Mouse (Mus musculus): ENCODE measurements at regions not wholly inside any gene's neighbourhood (a gene's known extent, or its start where the extent isn't known, plus 50 kb on each side); places are given as distances from the start of the nearest gene placed in this dataset.

DNA sequence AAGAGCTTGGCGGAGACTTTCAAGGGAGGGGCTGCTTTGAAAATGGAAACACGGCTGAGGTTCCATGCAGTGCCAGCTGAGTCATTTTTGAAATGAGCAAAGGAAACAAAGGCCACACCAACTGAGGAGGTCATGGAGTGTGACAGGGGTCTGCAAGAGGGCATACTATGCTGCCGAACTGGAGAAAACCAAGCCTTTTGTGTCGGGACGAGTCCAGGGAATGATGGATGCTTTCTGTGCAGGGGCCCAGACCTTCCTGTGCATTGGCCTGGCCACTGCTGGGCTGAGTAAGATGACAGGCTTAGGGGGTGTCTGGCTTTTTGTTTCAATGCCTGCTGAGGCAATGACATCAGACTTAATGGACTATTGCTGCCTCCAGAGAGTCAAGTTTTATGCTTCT lies 203.8 kb upstream of the Ubash3b start:
- no peak for DNase-seq

DNA sequence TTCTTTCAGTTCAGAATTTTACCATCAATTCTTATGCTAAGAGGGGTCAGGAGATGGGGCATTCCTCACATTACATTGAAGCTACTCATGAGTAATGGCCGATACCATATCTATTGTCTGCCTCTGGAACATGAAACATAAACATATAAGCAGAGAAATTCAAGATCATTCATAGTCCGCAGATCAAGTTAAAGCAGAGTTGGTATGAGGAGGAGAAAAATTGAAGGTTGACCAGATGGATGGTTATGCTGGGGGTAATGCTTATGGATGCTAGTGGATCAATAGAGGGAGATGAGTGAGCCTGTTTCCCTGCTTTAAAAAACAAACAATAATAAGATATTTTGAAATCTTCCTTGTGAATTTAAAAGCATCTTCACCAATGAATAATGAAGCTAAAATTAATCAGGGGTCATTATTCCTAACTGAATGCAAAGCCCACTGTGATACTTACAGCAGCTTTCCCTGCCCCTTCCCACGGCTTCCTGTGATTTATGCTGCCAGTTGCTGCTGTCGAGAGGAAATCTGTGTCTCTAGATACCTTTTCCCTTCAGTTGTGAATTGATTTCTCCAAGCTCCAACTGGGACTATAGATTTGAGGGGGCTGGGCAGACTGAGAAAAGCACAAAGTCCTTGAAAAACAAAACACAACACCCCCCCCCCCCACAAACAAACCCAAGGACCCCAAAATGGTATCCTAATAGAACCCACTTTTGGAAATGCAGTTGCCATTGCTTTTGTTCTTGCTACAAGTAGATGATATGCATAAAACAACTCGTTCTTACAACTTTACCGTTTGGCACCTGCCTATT lies 203.1 kb upstream of the Ubash3b start:
- no peak for DNase-seq

DNA sequence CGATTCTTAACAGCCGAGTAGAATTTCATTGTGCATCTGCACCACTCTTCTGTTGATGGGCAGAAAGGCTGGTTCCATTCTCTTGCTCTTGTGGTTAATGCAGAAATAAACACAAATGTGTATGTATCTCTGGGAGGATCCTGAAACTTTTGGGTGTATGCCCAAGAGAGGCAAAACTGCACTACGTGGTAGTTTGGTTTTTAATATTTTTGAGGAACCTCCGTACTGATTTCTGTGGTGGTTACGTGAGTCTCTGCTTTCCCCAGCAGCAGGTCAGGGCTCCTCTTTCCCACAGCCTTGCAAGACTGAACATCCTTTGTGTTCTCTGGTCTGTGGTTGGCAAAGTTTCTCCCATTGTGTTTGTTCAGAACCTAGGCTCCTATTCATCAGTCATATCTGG lies 198.9 kb upstream of the Ubash3b start:
- DNase-seq: no peak

- DNase-seq: no peak
Measured at GRCm38 (mm10) chr9:41359286-41359685, 197.8 kb upstream of the Ubash3b start.

DNA sequence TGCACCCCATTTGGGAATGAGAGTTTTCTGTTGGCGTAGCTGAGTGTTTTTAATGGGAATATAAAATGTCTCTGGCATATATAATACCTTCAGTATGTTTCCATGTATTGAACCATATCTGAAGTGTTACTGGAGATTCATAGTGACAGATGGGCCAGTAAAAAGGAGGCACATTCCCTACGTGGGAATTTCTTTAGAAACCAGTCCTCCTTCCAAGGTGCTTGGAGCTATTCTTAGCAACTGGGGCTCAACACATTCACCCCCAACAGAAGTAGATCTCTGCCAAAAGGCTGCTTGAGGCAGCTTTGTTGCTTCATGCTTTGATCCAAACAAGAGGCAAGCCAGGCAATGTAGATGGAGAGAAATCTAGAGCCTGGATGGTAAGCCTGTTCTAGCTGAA lies 183.8 kb upstream of the Ubash3b start:
- no peak for DNase-seq

DNA sequence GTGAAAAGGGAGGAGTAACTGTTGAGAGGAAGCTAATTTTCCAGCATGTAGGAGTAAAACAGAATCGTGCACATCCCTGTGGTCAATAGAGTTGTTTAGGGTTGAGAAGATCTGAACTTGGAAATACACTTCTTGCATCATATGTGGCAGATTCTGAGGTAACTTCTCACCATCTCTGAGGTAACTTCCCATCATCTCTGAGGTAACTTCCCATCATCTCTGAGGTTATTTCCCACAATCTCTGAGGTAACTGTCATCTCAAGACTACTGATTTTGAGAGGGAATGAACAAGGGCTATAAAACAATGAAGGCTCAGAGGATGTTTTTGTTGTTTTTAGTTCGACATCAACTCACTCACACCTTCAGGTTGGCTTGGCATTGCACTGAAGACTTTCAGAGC lies 175.9 kb upstream of the Ubash3b start:
- DNase-seq: no peak

GRCm38 (mm10) chr9:41336801-41337200 lies 175.3 kb upstream of the Ubash3b start:
- no peak for DNase-seq

DNA sequence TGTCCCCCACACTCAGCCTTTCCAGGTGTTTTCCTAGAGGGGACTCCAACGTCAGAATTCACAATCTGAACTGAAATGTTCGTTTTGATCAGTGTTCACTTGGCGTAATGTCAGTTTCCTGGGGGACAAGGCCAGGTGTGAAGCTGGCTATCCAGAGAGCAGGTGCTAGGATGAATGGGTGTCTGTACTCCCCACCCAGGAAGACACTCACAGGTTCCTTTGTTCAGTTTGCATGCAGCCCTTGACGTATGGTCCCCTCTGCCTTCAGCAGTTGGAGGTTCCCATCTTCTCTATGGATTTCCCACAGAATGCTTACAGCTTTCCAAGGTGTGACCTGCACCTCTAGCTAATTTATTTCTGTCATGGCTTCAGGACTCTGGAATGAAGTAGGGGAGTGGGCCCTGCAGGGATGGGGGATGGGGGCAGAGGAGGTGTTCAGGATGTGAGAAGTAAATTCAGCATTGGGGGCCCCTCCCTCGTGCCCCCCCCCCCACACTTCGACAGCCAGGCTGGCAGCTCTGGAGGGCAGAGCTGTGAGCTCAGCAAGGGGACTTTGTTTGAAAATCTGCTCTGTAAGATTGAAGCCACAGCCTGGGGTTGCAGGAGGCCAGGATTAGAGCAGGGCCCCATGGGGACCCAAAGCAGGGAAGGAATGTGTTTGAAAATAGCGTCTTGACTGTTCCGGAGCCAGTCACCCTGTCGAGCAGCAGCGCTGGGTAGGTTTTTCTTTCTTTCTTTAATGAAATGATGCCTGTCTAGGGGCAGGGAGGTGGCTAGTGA lies 173.2 kb upstream of the Ubash3b start:
- DNase-seq: no peak

DNA sequence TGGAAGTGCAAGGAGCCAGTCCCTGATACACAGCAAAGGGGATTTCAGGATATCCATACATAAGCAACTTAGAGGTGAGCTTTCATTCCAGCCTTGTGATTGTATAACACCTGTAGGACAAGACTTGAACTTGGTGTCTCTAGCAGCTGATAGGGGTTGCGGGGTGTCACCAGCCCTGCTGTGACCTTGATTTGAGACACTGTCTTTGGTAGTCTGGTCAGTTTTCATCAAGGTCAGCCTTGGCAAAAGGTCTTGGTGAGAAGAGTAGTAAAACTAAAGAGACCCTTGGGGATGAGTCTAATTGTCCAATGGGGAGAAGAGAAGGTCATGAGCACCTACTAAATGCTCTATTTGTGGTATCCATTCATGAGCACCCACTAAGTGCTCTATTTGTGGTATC lies 172.0 kb upstream of the Ubash3b start:
- no peak for DNase-seq

GRCm38 (mm10) chr9:41328959-41329358 lies 167.5 kb upstream of the Ubash3b start:
- DNase-seq: no peak

DNA sequence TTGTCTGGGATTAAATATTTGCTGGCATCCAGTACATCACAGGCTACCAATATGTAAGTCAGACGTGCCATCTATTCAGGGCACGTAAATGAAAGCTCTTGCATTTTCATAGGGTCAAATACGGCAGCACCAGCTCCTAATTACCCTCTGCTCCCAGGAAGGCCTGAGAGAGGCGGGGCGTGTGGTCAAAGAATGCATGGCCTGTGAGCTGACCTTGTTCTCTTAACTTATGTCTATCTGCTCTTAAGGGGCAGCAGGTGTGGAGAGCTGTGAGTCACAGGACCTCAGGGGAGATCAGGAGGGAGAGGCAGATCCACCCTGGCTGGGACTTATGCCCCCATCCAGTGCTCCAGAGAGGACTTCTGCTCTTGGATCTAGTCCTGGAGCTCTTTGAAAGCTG lies 167.0 kb upstream of the Ubash3b start:
- DNase-seq: no peak

- no peak for DNase-seq
Measured at GRCm38 (mm10) chr9:41328056-41328455, 166.6 kb upstream of the Ubash3b start.

GRCm38 (mm10) chr9:41327561-41327960 lies 166.1 kb upstream of the Ubash3b start:
- DNase-seq: no peak

GRCm38 (mm10) chr9:41326772-41327560 lies 165.5 kb upstream of the Ubash3b start:
- peak; percentile 72 for DNase-seq

DNA sequence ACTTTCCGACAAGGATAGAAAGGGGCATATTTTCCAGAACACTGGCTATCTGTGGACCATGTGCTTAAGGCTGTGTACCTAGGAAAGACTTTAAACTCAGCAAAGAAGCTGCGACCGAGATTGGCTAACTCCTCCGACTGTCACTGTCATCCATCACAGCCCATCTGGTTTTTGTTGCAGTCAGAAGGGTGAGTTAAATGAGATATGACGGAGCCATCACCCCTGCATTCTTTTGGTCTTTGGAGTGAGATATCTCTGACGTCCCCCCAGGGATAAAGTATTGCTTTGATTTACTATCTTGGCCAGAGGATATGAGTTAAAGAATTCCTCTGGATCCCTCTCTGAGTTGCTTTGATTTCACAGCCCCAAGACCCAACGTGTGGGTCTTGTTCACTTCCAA lies 160.0 kb upstream of the Ubash3b start:
- peak; percentile 14 for DNase-seq

GRCm38 (mm10) chr9:41319066-41319465 lies 157.6 kb upstream of the Ubash3b start:
- DNase-seq: peak; percentile 27

DNA sequence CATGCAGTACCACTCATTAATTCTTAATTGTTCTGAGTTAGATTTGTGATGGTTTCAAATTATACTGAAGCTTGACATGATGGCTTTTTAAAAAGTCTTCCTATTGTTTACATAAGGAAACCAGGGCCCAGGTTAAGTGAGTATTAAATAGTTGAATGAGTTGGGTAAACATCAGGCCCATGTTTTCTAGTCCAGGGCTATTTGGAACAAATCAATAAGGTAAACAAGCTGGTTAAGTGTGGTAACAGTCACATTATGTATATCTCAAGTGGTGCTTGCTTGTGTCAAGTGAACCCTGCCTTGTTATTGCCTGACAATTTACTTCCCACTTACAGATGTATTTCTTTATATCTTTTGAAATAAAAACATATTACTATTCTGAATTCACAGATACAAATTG lies 144.7 kb upstream of the Ubash3b start:
- DNase-seq: no peak

DNA sequence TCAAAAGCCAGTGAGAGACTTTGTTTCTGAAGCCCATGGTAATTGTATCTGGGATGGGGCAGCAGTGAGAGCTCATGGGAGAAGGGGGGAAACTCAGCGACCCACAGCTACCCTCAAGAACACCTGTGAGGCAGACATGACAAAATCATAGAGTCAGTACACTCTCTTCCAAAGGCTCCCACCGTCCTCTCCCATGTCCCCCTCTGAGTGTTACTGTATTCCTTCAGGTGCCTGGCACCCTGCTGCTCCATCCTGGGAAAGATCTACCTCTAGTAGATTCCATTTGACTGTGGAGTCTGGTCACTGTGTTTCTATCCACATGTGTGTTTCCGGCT lies 142.0 kb upstream of the Ubash3b start:
- DNase-seq: no peak

- DNase-seq: no peak
Measured at GRCm38 (mm10) chr9:41302809-41303493, 141.5 kb upstream of the Ubash3b start.

DNA sequence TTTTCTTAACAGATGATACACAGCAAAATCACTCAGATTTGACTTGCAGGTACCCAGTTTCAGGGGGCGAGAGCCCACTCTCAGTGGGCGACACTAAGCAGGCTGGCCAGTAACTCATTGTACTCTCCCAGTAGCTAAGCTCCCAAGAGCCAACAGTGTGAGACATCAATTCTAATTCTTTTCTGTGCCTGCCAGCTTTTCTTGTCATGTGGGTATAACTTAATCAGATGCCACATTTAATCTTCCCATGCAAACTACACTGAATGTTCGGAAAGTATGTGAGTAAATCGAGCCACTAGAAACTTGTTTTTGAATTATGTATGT lies 124.6 kb upstream of the Ubash3b start:
- no peak for DNase-seq

GRCm38 (mm10) chr9:41285266-41286144 lies 124.0 kb upstream of the Ubash3b start:
- no peak for DNase-seq

DNA sequence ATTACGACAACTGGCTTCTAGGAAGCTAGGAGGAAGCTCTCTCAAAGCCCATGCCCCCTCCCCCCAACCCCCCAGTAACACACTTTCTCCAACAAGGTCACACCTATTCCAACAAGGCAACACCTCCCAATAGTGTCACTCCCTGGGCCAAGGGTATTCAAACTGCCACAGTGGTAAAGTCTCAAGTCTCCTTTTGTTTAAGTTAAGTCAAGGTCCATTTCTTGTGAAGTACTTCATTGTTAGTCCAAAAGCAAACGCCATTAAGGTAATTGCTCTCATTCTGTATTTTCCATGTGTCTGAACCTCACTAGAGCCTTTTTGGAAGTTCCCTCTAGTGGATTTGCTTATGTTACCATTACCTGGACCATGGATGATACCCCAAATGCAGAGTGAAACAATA lies 116.2 kb upstream of the Ubash3b start:
- no peak for DNase-seq
